Mouse (Mus musculus) intestine, postnatal 0 days (tissue): ENCODE results near the gene Spen. TPM values are rescaled to one million over a fixed set of nuclear protein-coding genes. Genes with fewer than 3 reads are reported as not detected.
"Not testable (repeated sequence)": the region's sequence is repeated elsewhere in the genome, so short reads cannot be mapped to it uniquely, and the experiment has no call there.

Experiments used
- ATAC-seq: fragments of 200-750 bp; cut with Nextera tagmentation; 2 replicates; pipeline ENCODE4 v1.8.0; 2017; ENCODE audit warnings: mild to moderate bottlenecking, moderate TSS enrichment, moderate library complexity
- H3K27ac ChIP-seq: fragments of 300-500 bp; sonication (generic); 2 replicates; pipeline ENCODE4 v1.5.1; 2014; ENCODE audit warnings: mild to moderate bottlenecking, low read depth, low read length, moderate library complexity
- H3K27me3 ChIP-seq: fragments of 300-500 bp; sonication (generic); replicated peaks from 2 replicates; pipeline ENCODE4 v1.6.1; 2014; ENCODE audit warnings: low read length, mixed read lengths; ENCODE audit not compliant: control insufficient read depth, insufficient read depth
- H3K36me3 ChIP-seq: fragments of 300-500 bp; sonication (generic); 2 replicates; pipeline ENCODE4 v1.6.1; 2014; ENCODE audit warnings: mild to moderate bottlenecking, moderate library complexity; ENCODE audit not compliant: control insufficient read depth, insufficient read depth
- H3K4me1 ChIP-seq: fragments of 300-500 bp; sonication (generic); replicated peaks from 2 replicates; pipeline ENCODE4 v1.6.1; 2014; ENCODE audit warnings: antibody characterized with exemption, low read length, mixed read lengths; ENCODE audit not compliant: control insufficient read depth, insufficient read depth
- H3K4me2 ChIP-seq: fragments of 300-500 bp; sonication (generic); replicated peaks from 2 replicates; pipeline ENCODE4 v1.6.1; 2014; ENCODE audit warnings: low read depth, mild to moderate bottlenecking, moderate library complexity
- H3K4me3 ChIP-seq: fragments of 300-500 bp; sonication (generic); 2 replicates; pipeline ENCODE4 v1.5.1; 2014; ENCODE audit warnings: low read depth, low read length
- H3K9ac ChIP-seq: fragments of 300-500 bp; sonication (generic); 2 replicates; pipeline ENCODE4 v1.6.1; 2014; ENCODE audit warnings: mild to moderate bottlenecking, low read depth, low read length
- H3K9me3 ChIP-seq: fragments of 300-500 bp; sonication (generic); 2 replicates; pipeline ENCODE4 v1.6.1; 2016; ENCODE audit warnings: mixed run types; ENCODE audit not compliant: control insufficient read depth
- CTCF ChIP-seq: sonication (generic); IDR thresholded peaks from 2 replicates; pipeline ENCODE4 v1.5.1; 2016; ENCODE audit warnings: low read depth, mild to moderate bottlenecking, control low read depth, antibody characterized with exemption, moderate library complexity
- WGBS: fragments of 180-500 bp; shearing (Covaris S2); extraction: QIAGEN DNeasy Blood & Tissue Kit; methylation state at CpG from one replicate; pipeline ENCODE4 v1.1.7; 2014; 5-methylcytosine and 5-hydroxymethylcytosine counted together
- polyA plus RNA-seq: library from polyadenylated mRNA; unstranded; fragments of >200 nt; fragmentation: Nextera tagmentation; extraction: Ambion mirVana; gene quantifications from 2 replicates; pipeline ENCODE4 v1.2.1, GENCODE M21; 2015

The Spen gene
- polyA plus RNA-seq, 1 experiment from 2014 or later: 3.2 TPM

DNA sequence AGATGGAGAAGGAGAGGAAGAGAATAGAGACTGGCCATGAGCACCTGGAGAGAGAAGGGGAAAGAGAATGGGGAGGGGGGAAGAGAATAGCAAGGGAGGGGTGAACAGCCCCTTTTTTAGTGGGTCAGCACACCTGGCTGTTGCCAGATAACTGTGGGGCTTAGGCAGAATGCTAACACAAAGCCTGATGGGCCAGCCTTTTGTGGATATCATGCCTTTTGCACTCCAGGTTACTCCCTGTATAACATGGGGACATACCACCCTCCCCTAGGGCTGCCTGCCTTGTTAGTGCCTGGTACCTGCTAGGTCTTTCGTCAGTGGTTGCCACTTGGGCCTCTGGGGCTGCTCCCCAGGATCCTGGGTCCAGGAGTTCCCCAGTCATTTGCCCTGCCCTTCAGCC is 32.4 kb upstream of the Spen start:
- no peaks in the 10 kb centered on the region for H3K36me3 ChIP-seq
- WGBS: 78% methylated on average over 1 of the region's 1 CpGs
- no peaks in the 10 kb centered on the region for H3K9me3 ChIP-seq
- peak overlapping the region; percentile 3; the same call in 1 of the 2 replicates for H3K4me2 ChIP-seq
- TF ChIP-seq CTCF: no peak
- peaks cover 9% of the 10 kb centered on the region for H3K4me1 ChIP-seq
- H3K27me3 ChIP-seq: no peaks in the 10 kb centered on the region
- H3K4me3 ChIP-seq: no peak overlapping the region
- 0 out of 2 replicates have a peak overlapping the region, but pooled peaks have one; percentile 17 for H3K9ac ChIP-seq
- H3K27ac ChIP-seq: peak overlapping the region; percentile 90
- ATAC-seq: no peak

GRCm38 (mm10) chr4:141570004-141570403 is 31.6 kb upstream of the Spen start:
- Histone ChIP-seq H3K9me3 (no peaks in the 10 kb centered on the region), H3K4me2 (no peak overlapping the region), H3K9ac (no peak overlapping the region), H3K36me3 (no peaks in the 10 kb centered on the region), H3K4me1 (peaks cover 9% of the 10 kb centered on the region), H3K4me3 (no peak overlapping the region), H3K27ac (peak overlapping the region; percentile 90; the same call in 1 of the 2 replicates), H3K27me3 (no peaks in the 10 kb centered on the region)
- 57% methylated on average over 6 of the region's 6 CpGs for WGBS
- peak; percentile 5; the same call in 1 of the 2 replicates for ATAC-seq
- TF ChIP-seq CTCF: no peak

- H3K4me1 ChIP-seq: peaks cover 9% of the 10 kb centered on the region
- WGBS: 84% methylated on average over 5 of the region's 5 CpGs
- no peaks in the 10 kb centered on the region for H3K27me3 ChIP-seq
- ATAC-seq: no peak
- H3K4me2 ChIP-seq: no peak overlapping the region
- H3K9ac ChIP-seq: no peak overlapping the region
- TF ChIP-seq CTCF: no peak
- H3K4me3 ChIP-seq: no peak overlapping the region
- H3K9me3 ChIP-seq: no peaks in the 10 kb centered on the region
- H3K36me3 ChIP-seq: no peaks in the 10 kb centered on the region
- H3K27ac ChIP-seq: no peak overlapping the region
Observed at GRCm38 (mm10) chr4:141568966-141569365, 30.6 kb upstream of the Spen start.

DNA sequence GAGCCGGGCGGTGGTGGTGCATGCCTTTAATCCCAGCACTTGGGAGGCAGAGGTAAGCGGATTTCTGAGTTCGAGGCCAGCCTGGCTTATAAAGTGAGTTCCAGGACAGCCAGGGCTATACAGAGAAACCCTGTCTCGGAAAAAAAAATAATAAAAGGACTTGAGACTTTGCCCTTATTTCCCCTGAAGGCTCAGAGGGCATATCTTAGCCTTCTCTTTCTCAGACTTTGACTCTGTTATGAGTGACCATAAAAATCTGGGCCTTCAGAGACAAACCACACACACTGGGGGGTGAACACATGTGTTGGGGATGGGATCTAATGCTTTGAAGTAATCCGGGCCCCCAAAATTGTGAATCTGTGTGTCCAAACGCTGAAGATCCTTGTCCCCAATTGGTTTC is 28.8 kb upstream of the Spen start:
- H3K36me3 ChIP-seq, H3K4me1 ChIP-seq, H3K9me3 ChIP-seq, H3K4me3 ChIP-seq, H3K4me2 ChIP-seq, H3K9ac ChIP-seq, H3K27me3 ChIP-seq: not testable (repeated sequence)
- peak; percentile 26; the same call in 1 of the 2 replicates for ATAC-seq
- peak overlapping the region; percentile 61 for H3K27ac ChIP-seq
- WGBS: 76% methylated on average over 7 of the region's 7 CpGs

- WGBS: 93% methylated on average over 6 of the region's 6 CpGs
- H3K9me3 ChIP-seq: no peaks in the 10 kb centered on the region
- peaks cover 2% of the 10 kb centered on the region for H3K4me1 ChIP-seq
- no peak overlapping the region for H3K9ac ChIP-seq
- H3K4me3 ChIP-seq: no peak overlapping the region
- no peaks in the 10 kb centered on the region for H3K27me3 ChIP-seq
- H3K27ac ChIP-seq: no peak overlapping the region
- no peak for TF ChIP-seq CTCF
- no peak overlapping the region for H3K4me2 ChIP-seq
- H3K36me3 ChIP-seq: no peaks in the 10 kb centered on the region
- ATAC-seq: no peak
Observed at GRCm38 (mm10) chr4:141566187-141566586, 27.8 kb upstream of the Spen start.

DNA sequence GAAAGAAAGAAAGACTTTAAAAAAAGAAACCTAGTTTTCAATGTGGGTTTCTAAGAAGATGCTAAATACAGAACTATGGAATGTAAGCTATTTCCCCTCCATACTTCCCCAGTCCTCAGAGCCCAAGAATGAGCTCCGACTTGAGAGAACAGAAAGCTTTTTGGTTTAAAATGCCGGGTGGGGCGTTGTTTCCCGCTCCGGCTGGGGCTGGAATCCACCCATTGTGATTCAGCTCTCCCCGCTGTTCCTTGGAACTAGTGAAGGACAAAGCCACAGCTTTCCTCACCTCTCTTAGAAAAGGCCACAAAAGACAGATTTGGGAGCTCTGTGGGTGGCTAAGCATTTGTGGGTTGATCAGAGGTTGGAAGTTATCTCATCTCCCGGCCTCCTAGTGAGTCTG is 26.9 kb upstream of the Spen start:
- ATAC-seq: no peak
- Histone ChIP-seq H3K27ac (no peak overlapping the region), H3K27me3 (no peaks in the 10 kb centered on the region), H3K36me3 (no peaks in the 10 kb centered on the region), H3K4me2 (no peak overlapping the region), H3K9ac (no peak overlapping the region), H3K4me1 (peaks cover 2% of the 10 kb centered on the region; the same call in 1 of the 2 replicates), H3K9me3 (no peaks in the 10 kb centered on the region), H3K4me3 (no peak overlapping the region)
- 50% methylated on average over 7 of the region's 7 CpGs for WGBS
- TF ChIP-seq CTCF: no peak

GRCm38 (mm10) chr4:141564660-141565059 is 26.3 kb upstream of the Spen start:
- no peak for TF ChIP-seq CTCF
- WGBS: 70% methylated on average over 3 of the region's 3 CpGs
- H3K4me3 ChIP-seq: no peak overlapping the region
- no peaks in the 10 kb centered on the region for H3K4me1 ChIP-seq
- no peaks in the 10 kb centered on the region for H3K36me3 ChIP-seq
- H3K9me3 ChIP-seq: no peaks in the 10 kb centered on the region
- no peak overlapping the region for H3K27ac ChIP-seq
- no peak for ATAC-seq
- no peak overlapping the region for H3K9ac ChIP-seq
- no peaks in the 10 kb centered on the region for H3K27me3 ChIP-seq
- no peak overlapping the region for H3K4me2 ChIP-seq
